Mouse (Mus musculus) bone marrow, adult 2 months (tissue): ENCODE data around the gene Lmo7.

ENCODE experiments used
- CTCF ChIP-seq: fragments of 200-500 bp; IDR thresholded peaks from 2 replicates; pipeline ENCODE4 v1.5.1; 2011; ENCODE audit warnings: low read length, control low read depth; ENCODE audit not compliant: control insufficient read depth, insufficient read depth
- POLR2A ChIP-seq: fragments of 200-500 bp; IDR thresholded peaks from 2 replicates; pipeline ENCODE4 v1.6.1; 2011; ENCODE audit warnings: low read depth, mild to moderate bottlenecking, control low read depth, low read length, borderline replicate concordance; ENCODE audit not compliant: control insufficient read depth

DNA sequence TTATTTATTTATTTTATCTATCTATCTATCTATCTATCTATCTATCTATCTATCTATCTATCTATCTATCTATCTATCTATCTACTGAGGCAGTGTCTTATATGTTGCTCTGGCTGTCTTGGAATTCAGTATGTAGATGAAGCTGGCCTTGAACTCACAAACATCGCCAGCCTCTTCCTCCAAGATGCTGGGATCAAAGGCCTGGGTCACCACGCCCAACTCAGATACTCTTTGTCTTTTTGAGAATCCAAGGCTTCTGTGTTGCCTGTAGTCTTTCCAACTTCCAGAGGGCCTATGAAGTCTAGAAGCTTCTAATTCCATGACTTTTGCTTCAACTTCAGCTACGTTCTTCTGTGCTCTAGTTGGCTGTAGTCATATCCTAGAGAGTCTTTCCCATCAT lies 48.7 kb downstream of the Lmo7 start:
- TF ChIP-seq POLR2A (no peak), CTCF (no peak)
